Mouse (Mus musculus): Measurements from ENCODE around the gene Iqcg. TPM values are rescaled to one million over a fixed set of nuclear protein-coding genes. Genes with fewer than 3 reads are reported as not detected.
"Not testable (repeated sequence)": the region's sequence is repeated elsewhere in the genome, so short reads cannot be mapped to it uniquely, and the experiment has no call there.

Iqcg gene
- polyA plus RNA-seq, 1 experiment from 2014 or later, result 2.1 TPM

- Histone ChIP-seq H3K36me3 (peaks cover 34% of the 10 kb centered on the region), H3K4me2 (peak overlapping the region; percentile 88), H3K9me3 (no peaks in the 10 kb centered on the region), H3K27me3 (no peaks in the 10 kb centered on the region), H3K4me1 (peaks cover 36% of the 10 kb centered on the region), H3K4me3 (peak overlapping the region; percentile 73), H3K9ac (peak overlapping the region; percentile 81), H3K27ac (peak overlapping the region; percentile 76)
- WGBS, result under 1% methylated on average over 35 of the region's 35 CpGs
- ATAC-seq (ENCODE audit: insufficient number of reproducible peaks, insufficient read depth, low FRiP score, low TSS enrichment, low read depth), result peak; percentile 43; the same call in 1 of the 2 replicates
Measured at GRCm38 (mm10) chr16:33062682-33063131, 6.7 kb upstream of the Iqcg start.

GRCm38 (mm10) chr16:33062024-33062681 is 6.1 kb upstream of the Iqcg start, which contains the start of gene Lmln:
Gene Lmln, plus strand, starts transcription at chr16:33062521.
- peak; percentile 94 for ATAC-seq (ENCODE audit: insufficient number of reproducible peaks, insufficient read depth, low FRiP score, low TSS enrichment, low read depth)

GRCm38 (mm10) chr16:33061400-33061799 is 5.4 kb upstream of the Iqcg start:
- Histone ChIP-seq H3K4me2 (peak overlapping the region; percentile 88), H3K4me1 (peaks cover 36% of the 10 kb centered on the region), H3K27ac (peak overlapping the region; percentile 76; the same call in 1 of the 2 replicates), H3K27me3 (no peaks in the 10 kb centered on the region), H3K9me3 (no peaks in the 10 kb centered on the region), H3K4me3 (no peak overlapping the region; the same call in 1 of the 2 replicates), H3K9ac (no peak overlapping the region), H3K36me3 (peaks cover 31% of the 10 kb centered on the region)
- 47% methylated on average over 11 of the region's 11 CpGs for WGBS
- ATAC-seq (ENCODE audit: insufficient number of reproducible peaks, insufficient read depth, low FRiP score, low TSS enrichment, low read depth), result no peak

More at GRCm38 (mm10) chr16:33062024-33062681, 6.1 kb upstream of the Iqcg start, which contains the start of gene Lmln:
- peak within 1 kb of the TSS; percentile 76 for H3K27ac ChIP-seq
- H3K4me1 ChIP-seq, result peaks cover 36% of the 10 kb centered on the region
- H3K36me3 ChIP-seq, result peaks cover 31% of the 10 kb centered on the region
- peak within 1 kb of the TSS; percentile 88 for H3K4me2 ChIP-seq
- H3K27me3 ChIP-seq, result no peaks in the 10 kb centered on the region
- H3K9ac ChIP-seq, result peak within 1 kb of the TSS; percentile 81
- H3K9me3 ChIP-seq, result no peaks in the 10 kb centered on the region
- WGBS, result under 1% methylated on average over 64 of the region's 64 CpGs
- H3K4me3 ChIP-seq, result peak within 1 kb of the TSS; percentile 73

GRCm38 (mm10) chr16:33060926-33061325 is 4.9 kb upstream of the Iqcg start:
- no peak overlapping the region for H3K4me3 ChIP-seq
- no peaks in the 10 kb centered on the region for H3K27me3 ChIP-seq
- H3K9ac ChIP-seq, result no peak overlapping the region
- H3K4me2 ChIP-seq, result no peak overlapping the region
- no peak for ATAC-seq (ENCODE audit: insufficient number of reproducible peaks, insufficient read depth, low FRiP score, low TSS enrichment, low read depth)
- H3K4me1 ChIP-seq, result peaks cover 36% of the 10 kb centered on the region
- no peak overlapping the region for H3K27ac ChIP-seq
- peaks cover 31% of the 10 kb centered on the region for H3K36me3 ChIP-seq
- WGBS, result 70% methylated on average over 2 of the region's 2 CpGs
- no peaks in the 10 kb centered on the region for H3K9me3 ChIP-seq

- 93% methylated on average over 1 of the region's 1 CpGs for WGBS
- Histone ChIP-seq H3K9me3 (no peaks in the 10 kb centered on the region), H3K27me3 (no peaks in the 10 kb centered on the region), H3K27ac (no peak overlapping the region), H3K36me3 (peaks cover 31% of the 10 kb centered on the region), H3K9ac (0 out of 2 replicates have a peak overlapping the region, but pooled peaks have one; percentile 16), H3K4me3 (no peak overlapping the region), H3K4me1 (peaks cover 39% of the 10 kb centered on the region), H3K4me2 (no peak overlapping the region)
- ATAC-seq (ENCODE audit: insufficient number of reproducible peaks, insufficient read depth, low FRiP score, low TSS enrichment, low read depth), result no peak
Measured at GRCm38 (mm10) chr16:33059471-33059870, 3.5 kb upstream of the Iqcg start.

- Histone ChIP-seq H3K4me1 (peaks cover 36% of the 10 kb centered on the region), H3K36me3 (peaks cover 31% of the 10 kb centered on the region), H3K4me2 (peak overlapping the region; percentile 72; the same call in 1 of the 2 replicates)
- not testable (repeated sequence) for ATAC-seq (ENCODE audit: insufficient number of reproducible peaks, insufficient read depth, low FRiP score, low TSS enrichment, low read depth); H3K9me3 ChIP-seq; H3K27me3 ChIP-seq; H3K9ac ChIP-seq; H3K4me3 ChIP-seq; H3K27ac ChIP-seq
- 89% methylated on average over 9 of the region's 9 CpGs for WGBS
Measured at GRCm38 (mm10) chr16:33058656-33059055, 2.6 kb upstream of the Iqcg start.

- no peak for ATAC-seq (ENCODE audit: insufficient number of reproducible peaks, insufficient read depth, low FRiP score, low TSS enrichment, low read depth)
- H3K4me2 ChIP-seq, result peak overlapping the region; percentile 72
- peak overlapping the region; percentile 72 for H3K4me3 ChIP-seq
- H3K36me3 ChIP-seq, result peaks cover 31% of the 10 kb centered on the region
- peaks cover 30% of the 10 kb centered on the region for H3K4me1 ChIP-seq
- H3K27me3 ChIP-seq, result no peaks in the 10 kb centered on the region
- 91% methylated on average over 16 of the region's 16 CpGs for WGBS
- peak overlapping the region; percentile 49; the same call in 1 of the 2 replicates for H3K9ac ChIP-seq
- H3K27ac ChIP-seq, result no peak overlapping the region
- H3K9me3 ChIP-seq, result no peaks in the 10 kb centered on the region
Measured at GRCm38 (mm10) chr16:33058033-33058432, 2.0 kb upstream of the Iqcg start.

- Histone ChIP-seq H3K4me1 (peaks cover 26% of the 10 kb centered on the region), H3K27ac (peak overlapping the region; percentile 94), H3K4me2 (peak overlapping the region; percentile 72), H3K27me3 (no peaks in the 10 kb centered on the region), H3K36me3 (peaks cover 31% of the 10 kb centered on the region), H3K9ac (peak overlapping the region; percentile 96), H3K9me3 (no peaks in the 10 kb centered on the region), H3K4me3 (peak overlapping the region; percentile 72)
- under 1% methylated on average over 24 of the region's 24 CpGs for WGBS
- 0 out of 2 replicates have a peak, but pooled peaks have one; percentile 35 for ATAC-seq (ENCODE audit: insufficient number of reproducible peaks, insufficient read depth, low FRiP score, low TSS enrichment, low read depth)
Measured at GRCm38 (mm10) chr16:33056786-33057185, 768 bp upstream of the Iqcg start.

- peak overlapping the region; percentile 72 for H3K4me2 ChIP-seq
- peak overlapping the region; percentile 72 for H3K4me3 ChIP-seq
- no peaks in the 10 kb centered on the region for H3K9me3 ChIP-seq
- H3K4me1 ChIP-seq, result peaks cover 24% of the 10 kb centered on the region
- peak overlapping the region; percentile 96 for H3K9ac ChIP-seq
- H3K27ac ChIP-seq, result no peak overlapping the region; the same call in 1 of the 2 replicates
- ATAC-seq (ENCODE audit: insufficient number of reproducible peaks, insufficient read depth, low FRiP score, low TSS enrichment, low read depth), result no peak
- H3K36me3 ChIP-seq, result peaks cover 29% of the 10 kb centered on the region
- H3K27me3 ChIP-seq, result no peaks in the 10 kb centered on the region
- whole genome bisulfite sequencing, result 23% methylated on average over 10 of the region's 10 CpGs
Measured at GRCm38 (mm10) chr16:33055655-33056054, 363 bp downstream of the Iqcg start.

- ATAC-seq (ENCODE audit: insufficient number of reproducible peaks, insufficient read depth, low FRiP score, low TSS enrichment, low read depth); H3K9me3 ChIP-seq; H3K27ac ChIP-seq; H3K9ac ChIP-seq; H3K27me3 ChIP-seq; H3K4me3 ChIP-seq; H3K4me2 ChIP-seq: not testable (repeated sequence)
- Histone ChIP-seq H3K4me1 (peaks cover 24% of the 10 kb centered on the region), H3K36me3 (peaks cover 21% of the 10 kb centered on the region)
- 78% methylated on average over 2 of the region's 2 CpGs for WGBS
Measured at GRCm38 (mm10) chr16:33054927-33055326, 1.1 kb downstream of the Iqcg start.

- peaks cover 8% of the 10 kb centered on the region for H3K4me1 ChIP-seq
- no peak overlapping the region for H3K4me2 ChIP-seq
- peaks cover 4% of the 10 kb centered on the region for H3K36me3 ChIP-seq
- WGBS, result 56% methylated on average over 5 of the region's 5 CpGs
- no peak overlapping the region for H3K9ac ChIP-seq
- no peaks in the 10 kb centered on the region for H3K27me3 ChIP-seq
- H3K4me3 ChIP-seq, result no peak overlapping the region
- no peaks in the 10 kb centered on the region for H3K9me3 ChIP-seq
- no peak for ATAC-seq (ENCODE audit: insufficient number of reproducible peaks, insufficient read depth, low FRiP score, low TSS enrichment, low read depth)
- H3K27ac ChIP-seq, result no peak overlapping the region
Measured at GRCm38 (mm10) chr16:33053141-33053540, 2.9 kb downstream of the Iqcg start.

- no peaks in the 10 kb centered on the region for H3K27me3 ChIP-seq
- H3K27ac ChIP-seq, result no peak overlapping the region
- no peak for ATAC-seq (ENCODE audit: insufficient number of reproducible peaks, insufficient read depth, low FRiP score, low TSS enrichment, low read depth)
- no peak overlapping the region for H3K4me2 ChIP-seq
- H3K4me3 ChIP-seq, result no peak overlapping the region
- H3K9me3 ChIP-seq, result no peaks in the 10 kb centered on the region
- H3K36me3 ChIP-seq, result no peaks in the 10 kb centered on the region
- no peak overlapping the region for H3K9ac ChIP-seq
- WGBS, result 93% methylated on average over 16 of the region's 16 CpGs
- no peaks in the 10 kb centered on the region for H3K4me1 ChIP-seq
Measured at GRCm38 (mm10) chr16:33049809-33050208, 6.2 kb downstream of the Iqcg start.

Data from embryonic facial prominence, embryonic 13.5 days (tissue).